Mouse (Mus musculus) B cell, adult 2 months (primary cell): ENCODE data around the gene Sord.

Experiments
- DNase-seq, 2 experiments: peaks; one replicate each; pipeline ENCODE4 v3.0.0; 2022

Gene Sord

DNA sequence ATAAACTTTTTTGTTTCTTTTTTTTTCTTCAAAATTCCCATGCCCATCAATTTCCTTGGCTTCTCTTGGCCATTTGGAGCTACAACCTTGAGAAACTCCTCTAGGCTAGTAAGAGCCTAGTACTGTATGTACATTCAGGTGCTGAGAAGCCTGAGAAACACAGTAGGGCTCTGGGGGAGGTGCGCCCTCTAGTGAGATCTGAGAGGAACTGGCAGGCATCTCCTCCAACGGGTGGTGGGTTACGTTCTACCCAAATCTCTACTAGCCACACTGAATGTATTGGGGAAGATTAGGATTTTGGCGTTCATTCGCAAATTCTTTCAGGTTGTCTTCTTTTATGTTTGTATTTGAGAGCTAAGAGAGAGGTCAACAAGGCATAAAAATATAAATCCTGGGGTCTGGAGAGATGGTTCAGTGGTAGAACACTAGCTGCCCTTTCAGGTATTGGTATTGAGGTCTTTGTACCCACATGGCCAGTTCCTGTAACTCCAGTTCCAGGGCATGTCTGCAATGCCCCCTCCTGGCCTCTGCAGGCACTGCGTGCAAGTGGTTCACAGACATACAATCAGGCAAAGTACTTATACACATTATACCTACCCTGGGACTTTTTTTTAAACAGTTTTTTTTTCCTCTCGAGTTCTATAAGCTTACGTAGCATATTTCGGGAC, 68.2 kb downstream of the Sord start:
- DNase-seq: peak; percentile 80 to 86

GRCm38 (mm10) chr2:122304544-122304943, 70.0 kb downstream of the Sord start:
- DNase-seq: no peak

GRCm38 (mm10) chr2:122305097-122305892, 70.7 kb downstream of the Sord start:
- no peak for DNase-seq

DNA sequence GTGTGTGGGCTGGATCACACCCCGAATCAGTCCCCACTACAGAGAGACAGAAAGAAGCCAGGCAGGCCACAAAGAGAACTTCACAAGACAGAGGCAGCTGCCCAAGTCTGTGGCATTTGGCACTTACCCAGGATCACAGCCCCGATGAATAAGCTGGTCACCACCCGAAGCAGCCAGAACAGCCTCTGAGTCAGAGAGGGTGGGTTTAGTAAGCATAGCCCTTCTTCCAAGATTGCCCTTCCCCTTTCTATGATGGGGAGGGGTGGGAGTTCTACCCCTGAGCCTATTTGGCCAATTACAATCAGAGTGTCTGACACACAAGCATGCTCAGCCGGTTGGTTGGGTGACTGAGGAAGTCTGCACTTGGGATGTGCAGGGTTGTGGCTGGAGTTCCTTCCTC, 71.6 kb downstream of the Sord start:
- DNase-seq: no peak

GRCm38 (mm10) chr2:122309647-122310046, 75.1 kb downstream of the Sord start:
- DNase-seq: no peak

GRCm38 (mm10) chr2:122311561-122311960, 77.0 kb downstream of the Sord start:
- DNase-seq: no peak

- DNase-seq: peak; percentile 79 to 81
These were observed 78.3 kb downstream of the Sord start for GRCm38 (mm10) chr2:122312722-122313417.

GRCm38 (mm10) chr2:122313536-122313935, 79.0 kb downstream of the Sord start, which contains the start of gene Duoxa1:
Gene Duoxa1, minus strand, starts transcription at chr2:122313730.
- DNase-seq: no peak
